Mouse (Mus musculus): ENCODE measurements around the gene Osbpl10. TPM values are rescaled to one million over a fixed set of nuclear protein-coding genes. Genes with fewer than 3 reads are reported as not detected.
"Not testable (repeated sequence)": the region's sequence is repeated elsewhere in the genome, so short reads cannot be mapped to it uniquely, and the experiment has no call there.

Osbpl10 gene
- polyA plus RNA-seq, 1 experiment: 7.1 TPM

- Histone ChIP-seq H3K4me3 (replicated peaks; ENCODE audit: extremely low read depth, low read depth, low read length) (no peak overlapping the region), H3K4me1 (ENCODE audit: control insufficient read depth, insufficient read depth, low read length) (no peaks in the 10 kb centered on the region)
- no peak for DNase-seq
- WGBS: 84% methylated on average over 3 of the region's 3 CpGs
- TF ChIP-seq POLR2A (IDR thresholded peaks at IDR 0.05; ENCODE audit: borderline replicate concordance, extremely low read depth, low read depth, low read length): no peak
Measured at GRCm38 (mm10) chr9:115023137-115023536, 44.8 kb downstream of the Osbpl10 start.

DNA sequence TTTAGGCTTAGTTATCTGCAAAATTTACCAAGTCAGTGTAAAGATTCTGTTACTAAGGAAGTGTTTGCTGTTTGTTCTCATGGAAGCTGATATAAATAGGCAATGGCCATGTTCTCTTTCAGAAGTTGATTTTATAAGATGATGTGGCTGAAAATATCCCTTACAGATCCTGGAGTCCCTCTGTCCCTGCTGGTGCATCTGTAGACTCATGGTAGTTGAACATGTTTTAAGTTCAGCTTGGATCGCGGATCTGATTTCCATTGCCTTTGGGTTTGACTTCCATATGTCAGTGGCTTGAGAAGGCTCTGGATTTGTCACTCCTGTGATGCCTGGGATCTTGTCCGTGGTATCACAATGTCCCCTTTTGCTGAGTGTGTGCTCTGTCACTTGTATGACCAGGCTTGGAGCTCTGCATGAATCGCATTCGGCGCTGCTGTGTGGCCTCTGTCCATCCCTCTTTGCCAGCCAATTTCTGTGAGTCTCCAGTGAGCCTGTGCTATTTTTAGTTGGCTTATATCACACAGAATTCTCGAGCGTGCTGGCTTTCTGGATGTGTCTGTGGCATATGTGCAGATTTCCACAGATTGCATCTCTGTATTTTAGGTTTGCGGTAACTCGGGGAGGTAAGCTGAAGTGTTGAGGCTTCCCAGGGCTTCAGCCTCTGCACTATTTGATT is 45.5 kb downstream of the Osbpl10 start:
- no peak for DNase-seq
- TF ChIP-seq CTCF (IDR thresholded peaks at IDR 0.05; ENCODE audit: insufficient read depth, low read length) (no peak), POLR2A (IDR thresholded peaks at IDR 0.05; ENCODE audit: borderline replicate concordance, extremely low read depth, low read depth, low read length) (no peak)
- H3K4me3 ChIP-seq (replicated peaks; ENCODE audit: extremely low read depth, low read depth, low read length): no peak overlapping the region
- H3K4me1 ChIP-seq (ENCODE audit: control insufficient read depth, insufficient read depth, low read length): no peaks in the 10 kb centered on the region
- WGBS: 76% methylated on average over 10 of the region's 10 CpGs

DNA sequence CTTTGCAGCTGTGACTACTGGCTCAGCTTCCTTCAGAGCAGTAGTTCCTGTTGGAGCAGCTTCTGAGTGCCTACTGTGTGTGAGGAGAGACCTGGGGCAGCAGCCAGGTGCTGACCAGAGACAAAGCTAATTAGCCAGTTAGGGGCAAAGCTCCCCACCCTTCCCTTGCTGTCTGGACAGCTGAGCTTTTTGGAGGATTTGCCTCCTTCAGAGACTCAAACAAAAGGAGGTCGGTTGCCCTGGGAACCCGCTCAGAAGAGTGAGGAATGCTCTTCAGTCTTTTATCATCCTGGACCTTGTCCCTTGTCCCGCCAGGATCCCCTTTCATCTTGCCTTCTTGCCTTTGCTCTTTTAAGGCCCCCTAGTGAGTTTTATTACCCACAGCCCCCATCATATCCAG is 50.9 kb downstream of the Osbpl10 start:
- H3K4me1 ChIP-seq (ENCODE audit: control insufficient read depth, insufficient read depth, low read length): no peaks in the 10 kb centered on the region
- no peak overlapping the region for H3K4me3 ChIP-seq (replicated peaks; ENCODE audit: extremely low read depth, low read depth, low read length)
- WGBS: 69% methylated on average over 3 of the region's 3 CpGs
- no peak for DNase-seq
- TF ChIP-seq CTCF (IDR thresholded peaks at IDR 0.05; ENCODE audit: insufficient read depth, low read length) (no peak), POLR2A (IDR thresholded peaks at IDR 0.05; ENCODE audit: borderline replicate concordance, extremely low read depth, low read depth, low read length) (no peak)

- no peak overlapping the region for H3K4me3 ChIP-seq (replicated peaks; ENCODE audit: extremely low read depth, low read depth, low read length)
- DNase-seq: no peak
- H3K4me1 ChIP-seq (ENCODE audit: control insufficient read depth, insufficient read depth, low read length): no peaks in the 10 kb centered on the region
- 79% methylated on average over 4 of the region's 4 CpGs for WGBS
- no peak for TF ChIP-seq POLR2A (IDR thresholded peaks at IDR 0.05; ENCODE audit: borderline replicate concordance, extremely low read depth, low read depth, low read length)
- no peak for TF ChIP-seq CTCF (IDR thresholded peaks at IDR 0.05; ENCODE audit: insufficient read depth, low read length)
Measured at GRCm38 (mm10) chr9:115030581-115030980, 52.2 kb downstream of the Osbpl10 start.

DNA sequence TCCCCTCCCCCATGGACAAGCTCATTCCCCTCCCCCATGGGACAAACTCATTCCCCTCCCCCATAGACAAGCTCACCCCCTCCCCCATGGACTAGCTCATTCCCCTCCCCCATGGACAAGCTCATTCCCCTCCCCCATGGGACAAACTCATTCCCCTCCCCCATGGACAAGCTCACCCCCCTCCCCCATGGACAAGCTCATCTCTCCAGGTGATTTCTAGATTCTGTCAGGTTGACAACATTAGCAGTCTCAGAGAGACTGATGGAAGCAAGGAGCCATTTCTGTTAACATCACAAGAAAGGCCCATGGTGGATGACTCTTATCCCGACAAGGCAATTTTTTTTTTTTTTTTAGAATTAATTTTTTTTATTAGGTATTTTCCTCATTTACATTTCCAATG is 52.7 kb downstream of the Osbpl10 start:
- WGBS: 94% methylated on average over 1 of the region's 1 CpGs
- H3K4me3 ChIP-seq (replicated peaks; ENCODE audit: extremely low read depth, low read depth, low read length); DNase-seq; H3K4me1 ChIP-seq (ENCODE audit: control insufficient read depth, insufficient read depth, low read length): not testable (repeated sequence)

DNA sequence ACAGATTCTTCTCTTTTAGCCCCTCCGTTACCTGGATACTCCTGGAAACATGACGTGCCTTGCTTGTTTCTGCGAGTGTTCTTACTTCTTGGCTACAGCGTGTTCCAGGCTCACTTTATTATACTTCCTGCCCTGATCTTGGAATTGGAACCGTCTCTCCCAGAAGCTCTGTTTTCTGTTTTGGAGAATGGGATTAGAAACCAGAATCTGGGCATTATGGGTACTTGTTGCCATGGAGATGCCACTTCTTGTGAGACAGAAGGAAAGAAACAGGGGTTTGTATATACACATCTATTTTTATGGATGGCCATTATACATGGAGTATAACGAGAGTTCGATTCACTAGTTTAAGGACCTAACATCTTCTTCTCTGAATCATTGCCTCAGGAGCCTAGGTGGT is 54.4 kb downstream of the Osbpl10 start:
- 90% methylated on average over 7 of the region's 7 CpGs for WGBS
- TF ChIP-seq POLR2A (IDR thresholded peaks at IDR 0.05; ENCODE audit: borderline replicate concordance, extremely low read depth, low read depth, low read length): no peak
- TF ChIP-seq CTCF (IDR thresholded peaks at IDR 0.05; ENCODE audit: insufficient read depth, low read length): no peak
- Histone ChIP-seq H3K4me3 (replicated peaks; ENCODE audit: extremely low read depth, low read depth, low read length) (no peak overlapping the region), H3K4me1 (ENCODE audit: control insufficient read depth, insufficient read depth, low read length) (no peaks in the 10 kb centered on the region)
- no peak for DNase-seq

- no peak overlapping the region for H3K4me3 ChIP-seq (replicated peaks; ENCODE audit: extremely low read depth, low read depth, low read length)
- DNase-seq: no peak
- H3K4me1 ChIP-seq (ENCODE audit: control insufficient read depth, insufficient read depth, low read length): no peaks in the 10 kb centered on the region
- TF ChIP-seq POLR2A (IDR thresholded peaks at IDR 0.05; ENCODE audit: borderline replicate concordance, extremely low read depth, low read depth, low read length): no peak
- TF ChIP-seq CTCF (IDR thresholded peaks at IDR 0.05; ENCODE audit: insufficient read depth, low read length): no peak
- 64% methylated on average over 6 of the region's 6 CpGs for WGBS
Measured at GRCm38 (mm10) chr9:115034271-115034670, 55.9 kb downstream of the Osbpl10 start.

DNA sequence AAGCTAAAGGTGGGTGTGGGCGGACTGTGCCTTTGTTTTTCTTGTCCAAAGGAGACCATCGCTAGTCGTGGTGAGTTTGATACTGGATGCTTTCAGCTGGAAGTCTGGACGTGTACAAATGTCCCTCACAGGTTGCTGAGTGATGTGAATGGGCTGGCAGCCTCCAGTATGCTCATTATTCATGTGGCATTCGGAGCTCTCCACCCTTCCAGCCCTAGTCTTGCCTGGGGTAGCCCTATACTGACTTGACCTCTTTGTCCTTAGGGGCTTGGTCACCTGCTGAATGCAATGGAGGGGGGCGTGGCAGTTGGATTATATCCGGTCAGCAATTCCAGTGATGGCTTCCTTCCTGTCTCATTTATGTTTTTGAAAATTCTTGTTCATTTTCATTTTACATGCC is 56.4 kb downstream of the Osbpl10 start:
- TF ChIP-seq POLR2A (IDR thresholded peaks at IDR 0.05; ENCODE audit: borderline replicate concordance, extremely low read depth, low read depth, low read length) (no peak), CTCF (IDR thresholded peaks at IDR 0.05; ENCODE audit: insufficient read depth, low read length) (no peak)
- Histone ChIP-seq H3K4me3 (replicated peaks; ENCODE audit: extremely low read depth, low read depth, low read length) (no peak overlapping the region), H3K4me1 (ENCODE audit: control insufficient read depth, insufficient read depth, low read length) (no peaks in the 10 kb centered on the region)
- WGBS: 65% methylated on average over 7 of the region's 7 CpGs
- no peak for DNase-seq

- Histone ChIP-seq H3K4me1 (ENCODE audit: control insufficient read depth, insufficient read depth, low read length) (no peaks in the 10 kb centered on the region), H3K4me3 (replicated peaks; ENCODE audit: extremely low read depth, low read depth, low read length) (no peak overlapping the region)
- 39% methylated on average over 14 of the region's 14 CpGs for WGBS
- TF ChIP-seq CTCF (IDR thresholded peaks at IDR 0.05; ENCODE audit: insufficient read depth, low read length): no peak
- TF ChIP-seq POLR2A (IDR thresholded peaks at IDR 0.05; ENCODE audit: borderline replicate concordance, extremely low read depth, low read depth, low read length): no peak
- DNase-seq: no peak
Measured at GRCm38 (mm10) chr9:115038215-115038614, 59.8 kb downstream of the Osbpl10 start.

GRCm38 (mm10) chr9:115038686-115039085 is 60.3 kb downstream of the Osbpl10 start:
- no peaks in the 10 kb centered on the region for H3K4me1 ChIP-seq (ENCODE audit: control insufficient read depth, insufficient read depth, low read length)
- DNase-seq: no peak
- 92% methylated on average over 9 of the region's 9 CpGs for WGBS
- TF ChIP-seq POLR2A (IDR thresholded peaks at IDR 0.05; ENCODE audit: borderline replicate concordance, extremely low read depth, low read depth, low read length) (no peak), CTCF (IDR thresholded peaks at IDR 0.05; ENCODE audit: insufficient read depth, low read length) (no peak)
- H3K4me3 ChIP-seq (replicated peaks; ENCODE audit: extremely low read depth, low read depth, low read length): no peak overlapping the region

Data from lung, adult 2 months (tissue).